Mouse (Mus musculus): ENCODE results near the gene Exoc2.

GRCm38 (mm10) chr13:30913757-30914156 is 60.1 kb downstream of the Exoc2 start:
- TF ChIP-seq POLR2A (IDR thresholded peaks at IDR 0.05; ENCODE audit: control insufficient read depth in 1 of 2, insufficient read depth in 1 of 2, low read depth in 1 of 2, low read length in 2 of 2, poor library complexity in 1 of 2) (no peak), MXI1 (IDR thresholded peaks at IDR 0.05; ENCODE audit: low read depth, low read length) (no peak), CTCF (IDR thresholded peaks at IDR 0.05 in 2 of 3, conservative IDR thresholded peaks at IDR 0.05 in 1 of 3; ENCODE audit: control insufficient read depth in 1 of 3, insufficient read depth in 1 of 3, low read depth in 2 of 3, low read length in 3 of 3, poor library complexity in 1 of 3, severe bottlenecking in 1 of 3) (no peak), USF1 (IDR thresholded peaks at IDR 0.05; ENCODE audit: low read depth, low read length) (no peak), MAFK (IDR thresholded peaks at IDR 0.05; ENCODE audit: borderline replicate concordance, low read depth, low read length) (no peak), CHD2 (IDR thresholded peaks at IDR 0.05; ENCODE audit: low read length) (no peak), UBTF (IDR thresholded peaks at IDR 0.05; ENCODE audit: borderline replicate concordance, insufficient read depth, low read depth, low read length) (no peak), EP300 (IDR thresholded peaks at IDR 0.05; ENCODE audit: low read depth in 1 of 2, low read length in 2 of 2) (no peak), TCF12 (IDR thresholded peaks at IDR 0.05; ENCODE audit: low read depth, low read length) (no peak), ZKSCAN1 (IDR thresholded peaks at IDR 0.05; ENCODE audit: low read depth, low read length) (no peak), CHD1 (IDR thresholded peaks at IDR 0.05; ENCODE audit: low read depth, low read length) (no peak), MAZ (IDR thresholded peaks at IDR 0.05; ENCODE audit: low read depth, low read length) (no peak)
